Mouse (Mus musculus): ENCODE results near the gene Dab2ip.

DNA sequence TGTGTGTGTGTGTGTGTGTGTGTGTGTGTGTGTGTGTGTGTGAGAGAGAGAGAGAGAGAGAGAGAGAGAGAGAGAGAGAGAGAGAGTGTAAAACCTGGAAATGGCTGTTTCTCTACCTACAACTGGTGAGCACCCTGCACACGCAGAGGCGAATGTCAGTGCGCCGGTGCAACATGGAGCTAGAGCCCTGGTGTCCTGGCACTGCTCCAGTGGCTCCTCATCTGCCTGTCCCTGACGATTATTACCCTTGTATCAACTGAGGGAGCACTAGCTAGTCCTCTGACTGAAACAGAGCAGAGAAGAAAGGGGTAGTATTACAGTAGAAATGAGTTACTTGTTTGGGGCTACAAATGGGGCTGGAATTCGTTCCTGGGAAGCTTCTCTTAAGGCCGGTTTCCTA is 155.4 kb downstream of the Dab2ip start:
- TF ChIP-seq EP300 (IDR thresholded peaks at IDR 0.05; ENCODE audit: low read depth), result no peak
- TF ChIP-seq CTCF (IDR thresholded peaks at IDR 0.05; ENCODE audit: low read depth), result no peak
